Mouse (Mus musculus) retina, postnatal 1 day (tissue): ENCODE data around the gene Tnpo2.

Experiments
- DNase-seq: peaks from one replicate; pipeline ENCODE4 v3.0.0-alpha.2; 2012

The Tnpo2 gene

GRCm38 (mm10) chr8:85027922-85028321 is 8.8 kb upstream of the Tnpo2 start:
- no peak for DNase-seq

DNA sequence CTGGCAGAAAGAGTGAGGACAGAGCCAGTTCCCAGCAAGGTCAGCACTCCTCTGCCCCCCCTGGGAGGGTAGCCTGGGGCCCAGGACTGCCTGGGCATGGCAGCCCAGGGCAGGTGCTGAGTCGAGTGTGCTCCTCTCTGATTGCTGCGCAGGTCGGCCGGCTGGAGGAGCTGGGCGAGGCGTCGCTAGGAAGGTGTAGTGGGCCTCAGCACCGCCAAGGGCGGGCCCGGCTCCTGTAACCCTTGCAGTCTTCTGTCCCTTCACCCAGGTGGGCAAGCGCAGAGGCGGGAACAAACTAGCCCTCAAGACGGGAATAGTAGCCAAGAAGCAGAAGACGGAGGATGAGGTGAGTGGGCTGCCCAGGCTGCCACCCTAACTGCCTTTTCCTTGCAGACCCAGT is 7.4 kb upstream of the Tnpo2 start:
- no peak for DNase-seq

GRCm38 (mm10) chr8:85032622-85033311 is 3.9 kb upstream of the Tnpo2 start:
- no peak for DNase-seq

DNA sequence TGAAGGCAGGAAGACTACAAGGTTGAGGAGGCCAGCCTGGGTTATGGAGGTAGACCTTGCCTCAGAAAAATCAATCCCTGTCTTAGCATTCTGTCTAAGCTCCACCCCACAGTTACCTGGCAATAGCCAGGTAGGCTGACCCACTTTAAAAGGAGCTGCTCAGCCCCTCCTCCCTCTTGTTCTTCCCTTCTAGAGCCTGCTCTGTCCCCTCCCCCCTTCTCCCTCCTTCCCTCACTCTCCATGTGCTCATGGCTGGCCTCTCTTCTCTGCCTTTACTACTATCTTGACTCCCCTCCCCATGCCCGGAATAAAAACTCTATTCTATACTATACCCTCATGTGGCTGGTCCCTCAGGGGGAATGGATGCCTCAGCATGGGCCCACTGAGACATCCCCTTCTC is 2.8 kb upstream of the Tnpo2 start:
- DNase-seq, result no peak

GRCm38 (mm10) chr8:85034764-85035163 is 2.0 kb upstream of the Tnpo2 start:
- peak; percentile 85 for DNase-seq

- no peak for DNase-seq
These were observed 1.5 kb upstream of the Tnpo2 start for GRCm38 (mm10) chr8:85035165-85035727.

DNA sequence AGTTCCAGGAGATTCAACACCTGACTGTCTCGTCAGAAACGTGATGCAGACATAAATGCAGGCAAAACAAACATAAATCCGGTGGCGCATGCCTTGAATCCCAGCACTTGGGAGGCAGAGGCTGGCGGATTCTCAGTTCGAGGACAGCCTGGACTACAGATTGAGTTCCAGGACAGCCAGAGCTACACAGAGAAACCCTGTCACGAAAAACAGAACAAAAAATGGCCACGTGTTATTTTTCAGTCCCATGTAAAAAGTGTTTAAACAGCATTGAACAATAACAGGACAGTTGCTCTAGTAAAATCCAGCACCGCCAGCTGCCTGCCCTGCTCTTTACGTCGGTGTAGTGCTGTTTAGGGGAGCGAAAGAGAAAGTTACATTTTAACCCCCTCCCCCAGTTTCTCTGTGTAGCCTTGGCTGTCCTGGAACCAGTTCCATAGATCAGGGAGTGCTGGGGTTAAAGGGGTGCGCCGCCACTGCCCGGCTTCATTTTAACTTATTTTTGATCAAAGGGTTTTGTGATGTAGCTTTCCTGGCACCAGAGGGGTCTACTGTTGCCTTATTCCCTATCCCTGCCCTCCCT is 896 bp upstream of the Tnpo2 start:
- DNase-seq, result no peak

DNA sequence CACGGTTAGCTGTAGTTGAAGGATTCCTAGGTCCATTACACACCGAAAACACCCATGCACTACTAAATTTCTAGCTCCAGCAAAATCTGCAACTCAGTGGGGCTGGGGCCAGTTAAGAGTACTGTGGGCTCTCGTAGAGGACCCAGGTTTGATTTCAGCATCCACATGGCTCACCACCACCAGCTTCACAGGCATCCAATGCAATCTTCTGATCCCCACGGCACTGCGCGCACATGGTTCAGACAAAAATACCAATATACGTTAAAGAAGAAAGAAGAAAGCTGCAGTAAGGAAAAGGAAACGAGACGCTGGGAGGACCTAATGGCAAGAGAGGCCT is 366 bp upstream of the Tnpo2 start:
- no peak for DNase-seq

DNA sequence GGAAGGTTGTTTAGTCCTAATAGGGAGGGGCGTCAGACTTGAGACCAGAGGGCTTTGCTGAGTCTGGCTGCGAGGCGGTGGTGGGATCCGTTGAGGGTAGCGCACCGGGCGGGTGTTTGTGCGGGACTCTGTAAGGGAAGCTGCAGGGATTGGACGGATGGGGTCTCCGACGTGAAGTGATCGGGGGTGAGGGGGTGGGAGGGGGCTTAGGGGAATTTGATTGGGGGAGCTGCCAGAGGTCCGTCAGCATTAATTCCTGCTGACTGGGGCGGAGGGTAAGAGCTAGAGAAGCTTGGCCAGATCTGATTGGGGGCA is 608 bp downstream of the Tnpo2 start:
- DNase-seq, result no peak

- DNase-seq, result peak; percentile 37
These were observed 1.2 kb downstream of the Tnpo2 start for GRCm38 (mm10) chr8:85037681-85038531.

DNA sequence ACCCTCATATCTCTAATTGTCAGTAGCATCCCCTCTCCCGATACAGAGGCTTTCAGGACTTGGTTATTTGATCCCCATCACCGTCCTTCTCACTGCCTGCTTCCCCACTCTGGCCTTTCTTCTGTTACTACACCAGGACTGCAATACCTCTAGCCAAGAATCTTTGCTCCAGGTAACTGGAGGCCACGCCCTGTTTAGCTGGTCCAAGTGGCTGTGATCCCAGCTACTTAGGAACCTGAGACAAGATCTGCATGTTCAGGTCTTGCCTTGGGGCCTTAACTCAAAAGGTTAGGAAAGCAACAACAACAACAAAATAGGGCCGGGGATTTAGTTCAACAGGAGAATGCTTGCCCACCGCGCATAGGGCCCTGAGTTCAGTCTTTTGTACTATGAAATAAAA is 6.9 kb downstream of the Tnpo2 start:
- no peak for DNase-seq

- no peak for DNase-seq
These were observed 20.7 kb downstream of the Tnpo2 start for GRCm38 (mm10) chr8:85057367-85057766.

DNA sequence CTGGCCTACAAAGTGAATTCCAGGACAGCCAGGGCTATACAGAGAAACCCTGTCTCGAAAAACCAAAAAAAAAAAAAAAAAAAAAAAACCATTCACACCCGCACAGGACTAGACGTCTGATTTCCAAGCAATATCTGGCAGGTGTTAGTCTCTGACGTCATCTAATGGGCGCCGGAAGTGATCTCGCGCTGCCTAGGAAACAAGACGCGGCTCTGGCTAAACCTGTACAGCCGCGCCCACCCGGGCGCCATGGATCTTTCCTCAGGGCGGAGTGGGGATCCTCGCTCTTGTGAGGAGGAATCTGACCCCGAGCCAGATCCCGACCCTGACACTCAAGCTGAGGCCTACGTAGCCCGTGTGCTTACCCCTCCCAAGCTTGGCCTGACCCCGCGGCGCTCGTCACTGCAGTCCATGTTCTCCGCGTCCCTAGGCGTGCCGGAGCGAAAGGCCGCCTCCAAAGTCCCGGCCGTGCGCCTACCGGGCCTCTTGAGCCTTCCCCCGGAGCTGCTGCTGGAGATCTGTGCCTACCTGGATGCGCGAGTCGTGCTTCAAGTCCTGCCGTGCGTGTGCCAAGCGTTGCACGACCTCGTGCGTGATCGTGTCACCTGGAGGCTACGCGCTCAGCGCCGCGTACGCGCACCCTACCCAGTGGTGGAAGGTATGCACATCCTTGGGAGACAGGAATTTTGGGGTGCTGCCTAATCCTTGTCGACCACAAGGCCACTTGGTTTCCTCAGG is 23.3 kb downstream of the Tnpo2 start, which contains the start of gene Fbxw9:
Fbxw9 (plus strand) TSS at position 177 of the 738 bp plus-strand sequence.
- peak; percentile 94 for DNase-seq

DNA sequence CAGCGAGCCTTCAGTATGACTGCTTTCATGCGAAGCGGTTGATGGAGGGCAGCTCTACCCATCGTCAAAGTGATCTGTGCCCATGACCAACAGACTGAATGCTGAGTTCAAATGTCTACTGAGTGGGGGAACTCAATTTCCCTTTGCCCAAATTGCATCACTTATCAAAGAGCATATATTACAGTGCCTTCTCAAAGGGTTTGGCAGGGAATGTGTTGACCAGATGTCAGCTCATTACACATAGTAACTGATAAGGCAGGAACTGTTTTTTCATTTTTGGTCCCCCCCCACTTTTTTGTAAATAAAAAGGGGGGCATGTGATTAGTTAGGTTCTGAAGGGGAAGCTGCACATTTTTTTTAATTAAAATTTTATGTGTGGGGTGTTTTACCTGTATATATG is 25.9 kb downstream of the Tnpo2 start:
- DNase-seq, result no peak

DNA sequence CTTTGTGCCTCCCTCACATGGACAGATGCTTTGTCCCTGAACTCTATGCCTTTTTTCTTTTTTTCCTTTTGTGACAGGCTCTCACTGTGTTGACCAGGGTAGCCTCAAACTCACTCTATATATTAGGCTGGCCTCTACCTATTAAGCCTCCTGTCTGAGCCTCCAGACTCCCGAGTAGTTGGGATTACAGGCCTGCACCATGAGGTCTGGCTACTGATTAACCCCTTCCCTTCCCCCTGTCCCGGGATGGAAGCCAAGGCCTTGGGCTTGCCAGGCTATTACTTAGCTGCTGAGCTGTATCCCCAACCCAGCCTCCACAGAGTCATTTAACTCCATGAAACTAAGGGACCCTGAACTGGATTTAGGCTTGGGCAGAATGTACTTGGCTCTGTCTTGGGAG is 28.5 kb downstream of the Tnpo2 start:
- no peak for DNase-seq

- no peak for DNase-seq
These were observed 30.4 kb downstream of the Tnpo2 start for GRCm38 (mm10) chr8:85067155-85067554.

- no peak for DNase-seq
These were observed 31.3 kb downstream of the Tnpo2 start, which contains the start of gene Gm5741 for GRCm38 (mm10) chr8:85067982-85068381. Gene Gm5741, minus strand, starts transcription at chr8:85067982.

DNA sequence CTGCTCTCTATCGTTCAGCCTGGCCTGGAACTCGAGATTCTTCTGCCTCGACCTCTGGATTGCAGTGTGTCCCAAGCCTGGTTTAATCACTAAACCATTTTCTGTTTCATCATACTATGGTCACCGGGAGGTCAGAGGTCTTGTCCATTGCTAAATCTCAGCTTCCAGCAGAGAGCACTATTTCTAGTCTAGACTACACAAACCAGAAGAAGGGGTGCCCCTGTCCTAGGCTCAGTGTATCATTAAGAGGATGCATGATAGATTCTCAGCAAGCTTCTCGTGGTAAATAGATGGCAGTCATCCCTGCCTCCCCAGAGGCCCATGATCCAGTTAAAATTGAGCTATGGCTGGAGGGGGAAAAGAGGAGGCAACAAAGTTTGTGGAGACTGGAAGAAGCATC is 34.3 kb downstream of the Tnpo2 start:
- DNase-seq, result no peak

- peak; percentile 95 for DNase-seq
These were observed 35.0 kb downstream of the Tnpo2 start, which contains the start of gene Dhps for GRCm38 (mm10) chr8:85071514-85072281. Gene Dhps, plus strand, starts transcription at chr8:85071757.

- DNase-seq, result no peak
These were observed 35.7 kb downstream of the Tnpo2 start for GRCm38 (mm10) chr8:85072364-85072929.

GRCm38 (mm10) chr8:85073041-85073612 is 36.4 kb downstream of the Tnpo2 start:
- DNase-seq, result no peak
